Mouse (Mus musculus): ENCODE data around the gene Abcg1. TPM values are rescaled to one million over a fixed set of nuclear protein-coding genes. Genes with fewer than 3 reads are reported as not detected.

Abcg1 gene
- total RNA-seq, 2 experiments from 2014 or later: 4.0 to 4.8 TPM

DNA sequence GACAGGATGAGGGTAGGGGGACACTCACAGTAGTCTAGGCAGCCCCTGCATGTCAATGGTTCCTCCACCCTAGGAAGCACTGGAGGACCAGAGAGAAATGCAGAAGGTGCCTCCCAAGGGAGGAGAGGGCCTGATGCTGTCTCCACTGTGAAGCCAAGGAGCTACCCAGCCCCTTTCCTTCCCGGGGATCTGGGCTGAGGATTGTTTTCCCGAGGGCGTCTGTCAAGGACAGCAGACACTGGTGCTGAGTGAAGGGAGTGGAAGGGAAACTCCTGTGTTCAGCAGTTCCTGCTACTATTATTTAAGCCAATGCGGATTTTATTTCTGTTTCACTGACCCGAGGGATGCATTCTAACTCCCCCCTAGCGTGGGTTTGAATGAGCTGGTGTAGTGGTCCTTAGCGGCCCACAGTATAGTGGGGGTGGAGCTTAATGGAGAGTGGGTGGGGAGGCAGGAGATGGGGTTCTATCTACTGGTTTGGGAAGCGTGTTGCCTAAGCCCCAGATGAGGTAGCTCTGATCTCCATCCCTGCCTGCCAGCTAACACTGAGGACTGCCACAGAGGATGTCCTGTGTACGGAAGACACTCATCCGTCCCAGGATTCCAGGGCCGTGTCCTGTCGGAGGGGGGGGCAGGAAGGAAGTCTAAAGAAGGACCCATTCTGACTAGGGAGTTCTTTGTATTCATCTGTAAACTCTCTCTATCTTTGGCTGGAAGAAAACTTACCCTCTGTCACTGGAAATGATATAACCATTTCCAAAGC lies 21.8 kb downstream of the Abcg1 start:
- no peak for DNase-seq

DNA sequence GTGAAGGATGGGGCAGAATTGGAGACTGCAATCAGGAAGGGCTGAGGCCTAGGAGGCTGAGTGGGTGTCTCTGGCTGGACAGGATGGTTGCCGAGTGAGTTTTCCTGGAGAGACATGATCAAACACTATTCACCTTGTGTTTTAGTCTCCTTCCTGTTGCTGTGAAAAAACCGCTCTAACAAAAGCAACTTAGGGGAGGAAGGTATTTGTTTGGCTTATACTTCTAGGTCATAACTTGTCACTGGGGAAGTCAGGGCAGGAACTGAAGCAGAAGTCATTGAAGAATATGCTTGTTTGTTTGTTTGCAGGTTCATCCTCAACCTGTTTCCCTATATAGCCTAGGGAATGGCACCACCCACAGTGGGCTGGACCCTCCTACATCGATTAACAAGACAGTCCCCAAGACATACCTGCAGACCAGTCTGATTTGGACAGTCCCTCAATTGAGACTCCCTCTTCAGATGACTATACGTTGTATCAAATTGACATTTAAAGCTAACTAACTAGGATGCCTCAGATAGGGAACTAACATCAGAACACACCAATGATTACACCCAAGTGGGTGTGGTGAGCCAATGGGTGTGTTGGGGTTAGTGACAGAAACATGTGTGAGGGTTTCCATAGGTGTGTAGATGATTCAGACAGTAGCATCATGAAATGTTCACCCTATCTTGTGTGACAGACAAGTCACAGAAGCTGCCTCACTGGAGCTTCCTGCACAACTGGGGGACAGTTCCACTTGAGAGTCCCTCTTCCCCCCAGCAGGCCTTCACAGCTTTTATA lies 25.0 kb downstream of the Abcg1 start:
- DNase-seq: no peak

DNA sequence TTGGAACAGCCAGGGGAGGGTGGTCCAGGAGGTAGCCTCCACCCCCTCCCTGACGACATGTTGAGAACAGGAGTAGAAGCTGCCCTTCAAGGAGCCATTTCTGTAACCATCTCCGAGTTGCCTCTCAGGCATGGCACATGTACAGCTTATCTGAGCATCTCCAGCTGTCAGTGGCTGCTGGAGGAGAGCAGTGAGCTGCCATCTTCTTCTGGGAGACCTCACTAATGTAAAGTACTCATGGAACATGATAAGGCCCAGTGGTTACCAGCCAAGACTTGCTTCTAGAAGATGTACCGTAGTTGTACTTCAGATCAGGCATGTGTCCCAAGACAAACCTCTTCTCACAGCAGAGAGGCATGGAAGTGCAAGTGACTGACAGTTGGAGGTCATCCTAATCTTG lies 28.0 kb downstream of the Abcg1 start:
- DNase-seq: no peak

DNA sequence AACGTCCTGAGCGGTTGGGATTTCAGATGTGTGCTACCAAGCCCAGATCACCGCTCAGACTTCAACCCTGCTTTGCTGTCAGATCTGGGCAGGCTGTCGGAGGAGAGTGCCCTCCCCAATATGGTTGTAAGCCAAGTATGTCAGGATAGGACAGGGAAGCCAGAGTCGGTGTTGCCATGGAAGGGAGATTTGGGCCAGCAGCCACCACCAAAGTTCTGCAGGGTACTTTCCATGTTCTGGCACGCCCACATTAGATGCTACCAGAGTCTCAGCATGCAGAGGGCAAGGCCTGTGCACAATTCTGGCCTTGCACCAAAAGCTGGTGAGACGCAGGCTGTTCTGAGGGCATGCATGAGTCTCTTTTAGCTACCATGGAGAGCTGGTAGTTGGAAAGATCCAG lies 28.7 kb downstream of the Abcg1 start:
- DNase-seq: no peak

DNA sequence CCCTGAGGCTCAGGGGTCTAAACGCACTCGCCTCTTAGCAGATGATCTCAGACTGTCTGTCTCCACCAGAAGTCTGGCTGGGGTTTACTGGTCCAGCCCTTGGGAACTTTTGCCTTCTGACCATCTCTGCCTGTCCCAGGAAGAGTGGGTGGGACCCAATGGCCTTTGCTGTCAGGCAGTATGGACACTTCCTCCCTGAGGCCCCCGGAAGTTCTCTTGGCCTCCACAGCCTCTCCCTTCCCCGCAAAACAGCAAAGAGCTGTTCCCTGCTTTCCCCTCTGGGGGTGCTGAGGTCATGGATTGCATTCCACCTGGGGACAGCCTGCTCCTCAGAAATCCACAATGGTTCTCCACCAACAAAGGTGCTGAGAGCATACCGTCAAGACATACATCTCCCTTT lies 31.2 kb downstream of the Abcg1 start:
- no peak for DNase-seq

DNA sequence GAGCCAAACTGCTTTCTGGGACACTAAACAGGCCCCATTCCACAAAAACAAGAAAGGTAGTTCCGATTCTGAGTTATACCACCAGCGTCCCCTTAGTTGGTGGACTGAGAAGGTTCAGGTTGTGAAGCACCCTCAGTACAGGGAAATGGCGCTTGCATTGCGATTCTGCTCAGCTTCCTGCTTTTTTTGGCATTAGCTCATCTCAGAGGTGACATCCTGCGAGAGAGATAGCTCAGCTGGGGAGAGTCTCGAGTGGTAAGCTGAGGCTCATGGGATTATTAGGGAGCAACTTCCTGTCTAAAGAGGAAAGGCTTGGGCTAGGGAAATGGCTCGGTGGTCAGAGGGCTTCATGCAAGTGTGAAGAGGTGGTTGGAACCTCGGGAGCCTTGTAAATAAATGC lies 32.4 kb downstream of the Abcg1 start:
- DNase-seq: no peak

DNA sequence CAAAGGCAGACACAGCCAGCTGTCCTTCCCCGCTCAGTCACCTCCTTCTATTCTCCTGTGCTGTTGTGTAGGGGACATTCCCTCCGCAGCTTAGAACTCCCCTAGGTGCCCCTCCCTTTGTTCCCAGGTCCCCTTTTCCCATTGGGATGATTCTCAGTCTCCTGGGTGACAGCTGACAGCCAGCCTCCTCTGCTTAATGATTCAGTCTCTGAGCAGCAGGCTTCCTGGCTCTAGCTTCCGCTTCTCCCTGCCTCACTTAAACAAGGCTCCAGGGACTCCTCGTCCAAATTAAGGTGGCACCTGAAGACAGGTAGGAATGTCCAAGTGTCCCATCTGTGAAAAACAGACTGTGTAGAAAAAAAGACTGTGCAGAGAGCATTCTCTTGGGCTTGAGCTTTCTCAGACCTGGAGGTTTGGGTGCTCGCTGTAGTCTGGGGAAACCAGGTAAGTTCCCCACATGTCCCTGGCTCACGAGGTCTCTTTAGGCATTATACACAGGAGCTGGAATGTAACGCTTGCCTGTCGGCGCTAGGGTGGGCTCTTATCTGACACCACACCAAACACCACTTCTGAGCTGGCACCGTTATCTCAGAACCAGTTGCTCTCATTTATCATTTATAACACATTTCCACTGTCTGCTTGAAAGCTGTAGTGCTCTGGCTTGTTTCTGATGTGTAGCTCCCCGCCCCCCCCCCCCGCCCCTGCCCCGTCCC lies 33.7 kb downstream of the Abcg1 start:
- DNase-seq: no peak

DNA sequence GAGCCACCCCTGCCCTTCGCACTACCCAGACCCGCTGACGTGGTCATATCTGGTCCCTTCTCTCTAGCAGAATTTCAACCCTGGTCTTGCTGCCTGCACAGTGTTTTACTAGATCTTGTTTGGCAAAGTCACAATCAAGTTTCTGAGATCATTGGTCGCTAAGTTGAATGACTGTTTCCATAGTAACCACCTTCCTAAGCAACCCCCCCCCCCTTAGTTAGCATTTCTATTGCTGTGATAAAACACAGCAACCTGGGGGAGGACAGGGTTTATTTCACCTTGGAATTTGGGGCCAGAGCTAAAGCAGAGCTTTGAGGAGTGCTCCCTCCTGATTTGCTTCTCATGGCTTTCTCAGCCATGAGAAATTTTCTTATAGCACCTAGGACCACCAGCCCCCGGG lies 37.3 kb downstream of the Abcg1 start:
- DNase-seq: no peak

DNA sequence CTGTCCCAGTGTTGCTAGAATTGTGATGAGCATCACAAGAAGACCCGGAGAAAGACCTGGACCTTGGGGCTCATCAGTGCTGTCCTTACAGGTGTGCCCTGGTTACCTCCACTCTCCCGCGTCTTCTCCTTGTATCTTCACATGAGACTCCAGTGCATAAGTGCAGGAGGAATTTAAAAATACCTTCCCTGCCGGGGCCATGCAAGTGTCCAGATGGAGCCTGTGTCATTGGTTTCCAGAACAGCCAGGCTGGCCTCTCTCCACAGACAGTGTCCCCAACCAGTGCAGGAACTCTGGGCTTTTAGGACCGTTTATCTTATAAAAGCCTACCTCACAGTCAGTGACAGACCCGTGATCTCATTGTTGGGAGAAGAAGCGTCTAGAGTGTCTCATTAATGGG lies 38.1 kb downstream of the Abcg1 start:
- DNase-seq: no peak

DNA sequence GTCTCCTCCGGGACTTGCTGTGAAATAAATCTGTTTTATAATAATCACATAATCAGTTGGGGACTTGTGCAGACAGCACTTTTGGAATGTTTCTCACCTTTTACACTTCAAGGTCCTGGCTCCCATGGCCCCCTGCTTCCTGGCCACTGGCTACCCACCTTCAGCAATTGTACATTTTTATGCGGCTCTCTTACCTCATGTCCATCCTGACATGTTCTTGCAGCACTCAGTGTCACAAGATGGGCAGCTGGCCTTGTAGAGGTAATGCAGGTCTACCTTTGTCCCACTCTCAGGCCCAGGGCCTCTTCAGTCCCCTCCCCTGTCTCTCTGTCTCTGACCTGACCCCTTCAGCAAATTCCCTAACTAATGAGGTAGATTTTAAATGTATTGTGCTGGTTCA lies 39.4 kb downstream of the Abcg1 start:
- no peak for DNase-seq

DNA sequence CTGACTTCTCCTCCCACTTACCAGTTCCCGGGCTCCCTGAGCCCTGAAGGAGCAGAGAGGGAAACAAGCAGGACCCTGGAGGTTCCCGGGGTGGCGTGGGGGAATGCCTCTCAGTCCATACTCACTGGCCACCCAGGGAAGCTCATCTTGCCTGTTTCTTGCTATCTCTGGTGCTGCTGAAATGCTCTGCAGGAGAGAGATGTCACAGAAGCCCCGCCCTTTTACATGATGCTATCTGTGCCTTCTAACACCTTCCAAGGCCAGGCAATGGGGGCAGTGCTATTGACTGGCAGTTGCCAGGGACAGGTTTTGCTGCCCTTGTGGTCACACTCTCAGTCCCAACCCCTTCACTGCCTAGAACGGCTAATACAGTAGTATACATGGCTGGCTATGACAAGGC lies 41.3 kb downstream of the Abcg1 start:
- no peak for DNase-seq

DNA sequence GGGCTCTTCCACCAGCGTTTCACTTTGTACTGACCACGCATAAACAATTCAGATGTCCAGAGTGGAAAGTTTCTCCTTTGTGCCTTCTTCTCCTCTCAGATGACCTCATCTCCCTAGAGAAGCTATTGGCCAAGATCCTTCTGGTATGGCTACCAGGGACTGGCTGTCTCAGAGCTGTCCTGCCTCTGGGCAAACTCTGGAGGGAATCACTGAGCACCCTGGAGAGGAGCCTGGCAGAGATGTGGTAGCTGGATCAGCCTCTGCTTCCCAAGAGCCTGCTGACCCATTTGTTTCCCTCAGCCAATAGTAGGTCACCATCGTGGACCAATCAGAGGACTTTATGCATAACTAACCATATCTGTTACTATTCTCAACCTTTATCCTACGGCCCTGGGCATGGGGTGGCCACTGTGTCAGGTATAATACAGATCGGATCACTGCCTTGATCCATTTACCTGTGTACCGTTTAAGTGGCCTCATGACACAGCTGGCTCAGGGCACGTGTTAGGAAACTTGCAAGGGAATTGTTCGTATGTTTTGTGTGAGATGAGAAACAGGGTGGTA lies 45.6 kb downstream of the Abcg1 start:
- DNase-seq: no peak

DNA sequence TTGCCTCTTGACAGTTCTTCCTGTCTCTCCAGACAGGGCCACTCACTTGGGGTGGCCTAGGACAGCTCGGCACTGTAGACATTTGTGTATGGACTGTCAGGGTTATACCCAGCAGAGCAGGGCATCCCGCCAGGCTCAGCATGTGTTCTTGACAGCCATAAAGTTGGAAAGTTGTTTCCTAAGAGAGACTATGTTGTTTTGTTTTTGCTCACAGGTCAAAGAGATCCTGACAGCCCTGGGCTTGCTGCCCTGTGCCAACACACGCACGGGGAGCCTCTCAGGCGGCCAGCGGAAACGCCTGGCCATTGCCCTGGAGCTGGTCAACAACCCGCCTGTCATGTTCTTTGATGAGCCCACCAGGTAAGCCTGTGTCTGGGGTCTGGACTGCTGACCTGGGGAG lies 46.3 kb downstream of the Abcg1 start:
- no peak for DNase-seq

DNA sequence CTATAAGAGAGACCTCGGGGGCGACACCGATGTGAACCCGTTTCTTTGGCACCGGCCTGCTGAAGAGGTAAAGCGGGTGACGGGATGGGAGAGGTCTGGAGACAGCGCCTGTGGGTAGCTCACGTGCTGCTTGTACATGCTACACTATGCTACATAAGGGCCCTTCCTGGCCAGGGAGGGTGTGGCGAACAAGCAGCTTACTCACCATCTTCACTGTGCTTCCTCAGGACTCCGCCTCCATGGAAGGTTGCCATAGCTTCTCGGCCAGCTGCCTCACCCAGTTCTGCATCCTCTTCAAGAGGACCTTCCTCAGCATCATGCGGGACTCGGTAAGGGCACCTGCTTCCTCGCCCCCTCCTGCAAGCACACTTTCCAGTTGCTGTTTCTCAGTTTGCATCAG lies 50.9 kb downstream of the Abcg1 start:
- DNase-seq: no peak

DNA sequence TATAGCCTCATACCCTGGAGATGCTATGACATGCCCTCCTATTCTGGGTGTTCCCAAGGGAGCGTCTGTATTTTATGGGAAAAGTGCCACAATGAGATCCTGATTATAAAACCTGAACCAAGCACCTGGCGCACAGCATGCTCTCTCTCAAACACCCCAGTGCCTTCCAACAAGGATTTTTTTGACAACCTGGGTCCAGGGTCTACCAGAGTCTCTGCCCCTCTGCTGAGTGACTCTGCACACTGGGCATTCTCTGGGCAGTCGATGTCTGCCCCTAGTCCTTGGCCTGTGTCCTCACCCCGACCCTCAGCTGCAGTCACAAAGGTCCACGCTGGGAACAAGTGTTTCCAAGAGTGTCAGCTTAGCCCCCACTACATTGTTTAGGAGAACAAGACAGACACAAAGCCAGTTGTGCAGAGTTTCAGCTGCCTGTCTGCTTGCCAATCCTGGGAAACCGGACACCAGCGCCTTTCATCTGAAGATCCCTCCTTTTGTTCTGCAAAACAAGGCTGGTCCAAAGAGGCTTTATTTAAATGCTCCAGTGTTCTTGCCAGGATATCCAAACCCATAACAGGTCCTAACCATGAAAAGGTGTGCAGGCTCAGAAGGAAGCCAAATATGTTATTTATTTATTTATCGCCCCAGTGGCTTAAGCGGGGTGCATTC lies 55.8 kb downstream of the Abcg1 start:
- no peak for DNase-seq

DNA sequence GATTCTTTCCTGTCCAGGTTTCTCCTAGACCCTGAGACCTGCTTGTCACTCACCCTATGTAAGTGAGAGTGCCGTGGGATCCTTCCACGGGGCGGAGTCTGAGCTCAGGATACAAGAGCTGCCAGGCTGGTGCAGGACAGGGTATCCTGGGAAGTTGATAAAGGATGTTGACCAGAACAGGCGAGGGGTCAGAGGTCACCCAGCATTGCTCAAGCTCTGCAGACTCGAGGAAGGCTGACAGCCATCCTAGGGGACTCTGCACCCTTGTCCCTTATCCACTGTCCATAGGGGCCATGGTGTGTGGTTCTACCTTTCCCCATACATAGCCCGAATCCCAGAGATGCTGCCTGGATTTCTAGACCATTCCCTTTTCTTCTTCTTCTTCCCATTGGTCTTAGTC lies 58.6 kb downstream of the Abcg1 start:
- no peak for DNase-seq

DNA sequence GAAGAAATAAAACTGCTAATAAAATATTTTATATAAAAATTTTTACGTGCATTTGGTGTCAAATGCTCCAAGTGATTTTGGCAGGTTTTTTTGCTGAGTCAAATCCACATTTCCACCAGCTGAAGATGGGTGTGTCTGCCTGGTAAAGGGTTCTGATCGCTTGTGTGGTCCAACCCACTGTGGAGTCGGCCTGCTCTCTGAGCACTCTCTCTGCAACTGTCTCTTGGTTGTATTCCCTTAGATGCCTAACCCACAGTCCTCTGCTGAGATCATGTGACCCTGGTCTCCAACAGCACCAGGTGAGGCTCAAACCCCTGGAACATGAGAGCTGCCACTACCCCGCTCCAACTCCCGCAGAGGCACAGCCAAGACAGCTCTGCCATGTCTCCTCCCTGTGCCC lies 60.5 kb downstream of the Abcg1 start:
- DNase-seq: no peak

DNA sequence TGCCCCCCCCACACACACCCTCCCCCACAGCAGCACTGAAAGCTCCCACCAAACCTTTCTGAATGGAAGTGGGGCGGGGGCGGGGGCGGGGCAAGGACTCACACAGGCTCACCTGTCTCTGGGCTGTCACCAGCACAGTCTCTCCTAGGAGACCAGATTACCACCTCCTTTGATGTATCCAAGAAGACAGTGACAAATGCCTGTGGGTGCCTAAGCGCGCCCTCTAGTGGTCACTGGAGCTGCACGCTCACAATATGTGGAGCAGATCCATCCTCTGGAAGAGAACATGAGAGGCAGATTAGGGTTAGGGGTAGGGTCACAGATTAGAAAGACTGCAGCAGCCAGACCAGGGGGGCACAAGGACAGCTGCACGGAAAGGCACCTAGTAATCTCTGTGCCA lies 62.0 kb downstream of the Abcg1 start:
- peak; percentile 85 for DNase-seq

DNA sequence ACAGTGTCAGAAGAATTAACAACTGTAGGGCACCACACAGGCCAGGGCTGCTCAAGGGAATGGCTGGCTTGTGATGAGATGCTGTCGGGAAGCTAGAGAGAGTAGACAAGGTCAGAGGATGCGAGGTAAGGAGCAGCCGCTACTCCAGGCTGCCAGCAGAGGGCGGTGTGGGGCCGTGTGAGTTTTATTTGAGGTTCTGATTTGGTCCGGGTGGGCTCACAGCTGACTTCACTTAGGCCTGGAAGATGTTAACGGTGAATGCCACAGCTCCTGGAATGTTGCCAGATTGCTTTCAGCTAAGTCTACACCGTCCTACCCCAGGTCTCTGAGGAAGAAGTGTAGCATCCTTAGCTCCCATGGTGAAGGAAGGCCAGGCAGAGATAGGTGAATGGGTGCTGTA lies 64.5 kb downstream of the Abcg1 start:
- DNase-seq: peak; percentile 58

DNA sequence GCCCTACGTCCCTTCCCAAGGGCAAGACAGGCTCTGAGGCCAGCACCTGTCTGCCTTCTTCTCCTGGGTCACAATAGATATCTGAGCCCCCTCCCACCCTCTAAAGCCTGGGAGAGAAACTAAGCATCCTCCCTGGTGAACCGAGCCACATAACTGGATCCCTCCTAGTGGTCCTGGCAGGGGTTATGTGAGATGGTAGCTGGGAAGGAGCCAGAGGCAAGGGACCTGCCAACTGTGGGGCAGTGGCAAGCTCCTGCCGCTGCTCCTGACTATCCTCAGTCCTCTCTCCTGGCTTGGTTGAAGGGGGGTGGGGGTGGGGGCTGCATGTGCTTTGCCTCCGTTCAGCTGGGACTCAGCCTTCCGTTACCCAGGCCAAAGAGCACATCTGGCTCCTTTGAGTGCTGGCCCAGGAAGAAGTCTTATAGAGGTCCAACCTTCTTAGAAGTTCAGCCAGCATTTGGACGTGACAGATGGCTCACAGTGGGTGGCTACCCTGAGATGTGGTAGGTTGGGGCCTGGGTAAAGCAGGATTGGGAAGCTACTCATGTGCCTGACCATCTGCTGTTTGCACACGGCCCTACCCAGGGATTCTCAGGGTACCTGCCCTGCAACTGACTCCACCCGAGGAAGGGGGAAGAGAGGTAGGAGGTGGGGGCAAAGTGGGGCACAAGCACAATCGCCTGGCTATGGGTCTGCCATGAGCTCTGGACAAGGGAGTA lies 68.2 kb downstream of the Abcg1 start:
- DNase-seq: no peak

DNA sequence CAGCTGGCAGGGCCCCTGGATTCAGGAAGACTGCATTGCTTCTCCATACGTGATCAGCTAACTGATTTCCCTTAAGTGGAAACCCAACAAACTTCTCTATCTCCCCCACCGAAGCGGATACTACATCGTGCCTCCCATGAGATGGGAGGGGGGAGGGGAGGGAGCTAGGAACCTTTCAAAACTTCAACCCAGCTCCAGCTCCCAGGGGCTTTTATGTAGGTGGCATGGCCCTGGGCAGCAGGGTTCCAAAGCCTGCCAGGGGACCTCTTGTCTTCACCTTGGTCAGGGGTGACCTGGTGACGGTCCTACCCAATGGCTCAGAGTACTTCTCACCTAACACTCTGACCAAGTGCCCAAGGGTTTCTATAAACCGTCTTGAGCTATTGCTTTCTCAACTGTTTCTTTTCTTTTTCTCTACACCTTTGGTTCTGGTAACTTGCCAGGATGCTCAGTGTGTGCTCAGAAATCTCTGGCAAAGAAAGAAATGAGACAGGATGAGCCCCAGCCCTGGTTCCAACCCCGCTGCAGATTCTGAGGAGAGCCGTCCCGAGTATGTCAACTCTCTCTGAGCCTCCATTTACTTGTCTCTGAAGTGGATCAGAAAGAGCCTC lies 71.3 kb downstream of the Abcg1 start:
- no peak for DNase-seq
